Mouse (Mus musculus) erythroblast, embryonic 14.5 days (primary cell): Measurements from ENCODE around the gene Dnm2.

Experiments
- GATA1 ChIP-seq: IDR thresholded peaks from 2 replicates; pipeline ENCODE4 v1.6.1; 2012; ENCODE audit warnings: low read length, inconsistent platforms, mixed read lengths
- TAL1 ChIP-seq: IDR thresholded peaks from 3 replicates; pipeline ENCODE4 v1.6.1; 2012; ENCODE audit warnings: low read length, inconsistent platforms, mixed read lengths

- TF ChIP-seq GATA1 (no peak), TAL1 (no peak)
Measured at GRCm38 (mm10) chr9:21463138-21463590, 38.5 kb downstream of the Dnm2 start.
